Mouse (Mus musculus) urinary bladder, postnatal 25 days (tissue): ENCODE results near the gene Upk3b.

Experiments
- DNase-seq: peaks from one replicate; pipeline ENCODE4 v3.0.0; 2022; ENCODE audit warnings: low spot score

Gene Upk3b

DNA sequence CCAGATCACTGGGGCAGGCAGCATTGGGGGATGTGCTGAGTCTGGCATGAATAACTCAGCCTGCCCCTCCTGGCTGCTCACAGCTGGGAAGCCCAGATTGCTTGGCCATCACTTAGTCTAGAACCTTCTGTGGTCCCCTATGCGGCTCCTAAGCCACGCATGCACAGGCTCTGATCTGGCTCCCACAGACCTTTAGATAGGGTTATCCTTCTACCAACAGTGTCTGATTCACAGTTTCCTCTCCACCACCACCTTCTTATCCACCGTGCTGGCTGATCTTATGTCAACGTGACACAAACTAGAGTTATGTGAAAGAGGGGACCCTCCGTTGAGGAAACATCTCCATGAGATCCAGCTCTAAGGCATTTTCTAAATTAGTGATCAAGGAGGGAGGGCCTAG is 36.8 kb downstream of the Upk3b start:
- no peak for DNase-seq

DNA sequence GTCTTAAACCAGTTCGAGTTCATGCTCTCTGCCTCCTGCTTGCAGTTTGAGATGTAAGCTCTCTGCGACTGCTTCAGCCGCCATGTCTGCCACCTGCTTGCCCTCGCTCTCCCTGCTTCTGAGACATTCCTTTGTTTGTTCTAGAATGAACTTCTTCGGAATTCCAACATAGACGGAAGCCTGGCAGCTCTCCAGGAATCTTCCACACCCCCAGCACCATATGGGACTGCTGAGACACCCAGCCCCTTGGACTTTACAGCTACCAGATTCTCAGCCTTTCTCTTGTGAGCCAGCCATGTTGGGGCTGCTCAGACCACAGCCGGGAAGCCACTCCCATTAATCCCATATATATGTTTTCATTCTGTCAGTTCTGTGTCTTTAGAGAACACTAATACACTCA is 38.0 kb downstream of the Upk3b start:
- no peak for DNase-seq

DNA sequence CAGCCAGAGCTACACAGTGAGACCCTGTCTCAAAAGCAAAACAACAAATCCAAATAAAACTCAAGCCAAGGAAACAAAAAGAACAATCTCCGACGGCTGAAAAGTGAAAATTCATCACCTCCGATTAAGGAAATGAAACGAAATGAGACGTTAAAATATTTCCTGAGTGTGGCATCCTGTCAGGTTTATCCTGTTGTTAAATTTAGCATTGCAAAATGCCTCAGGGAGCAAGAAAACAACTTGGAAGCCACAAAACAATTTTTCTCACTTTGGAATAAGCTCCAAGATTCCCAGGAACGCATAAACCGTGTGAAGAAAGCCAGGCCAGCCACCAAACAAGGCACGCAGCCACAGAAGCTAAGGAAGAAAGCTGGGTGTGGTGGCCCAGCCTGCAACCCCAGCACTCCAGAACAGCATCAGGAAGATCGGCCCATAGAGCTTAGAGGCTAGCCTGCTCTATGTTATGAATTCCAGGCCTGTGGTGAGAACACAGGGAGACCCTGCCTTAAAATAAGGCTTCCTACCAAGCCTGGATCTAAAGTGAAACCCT is 38.8 kb downstream of the Upk3b start:
- DNase-seq: no peak

DNA sequence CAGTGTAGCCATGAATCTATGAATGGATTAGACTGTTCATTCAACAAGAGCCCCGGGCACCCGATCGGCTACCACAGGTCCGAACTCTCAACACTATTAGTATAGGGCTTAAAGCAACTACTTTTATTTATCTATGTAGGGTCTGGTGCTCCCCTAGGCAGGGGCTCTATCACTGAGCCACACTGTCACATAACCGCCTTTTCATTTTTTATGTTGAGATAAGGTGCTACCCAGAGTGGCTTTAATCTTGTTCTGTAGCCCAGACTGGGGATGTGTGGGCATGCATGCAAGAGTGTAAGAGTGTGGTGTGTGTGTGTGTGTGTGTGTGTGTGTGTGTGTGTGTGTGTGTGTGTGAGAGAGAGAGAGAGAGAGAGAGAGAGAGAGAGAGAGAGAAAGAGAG is 39.8 kb downstream of the Upk3b start:
- no peak for DNase-seq

DNA sequence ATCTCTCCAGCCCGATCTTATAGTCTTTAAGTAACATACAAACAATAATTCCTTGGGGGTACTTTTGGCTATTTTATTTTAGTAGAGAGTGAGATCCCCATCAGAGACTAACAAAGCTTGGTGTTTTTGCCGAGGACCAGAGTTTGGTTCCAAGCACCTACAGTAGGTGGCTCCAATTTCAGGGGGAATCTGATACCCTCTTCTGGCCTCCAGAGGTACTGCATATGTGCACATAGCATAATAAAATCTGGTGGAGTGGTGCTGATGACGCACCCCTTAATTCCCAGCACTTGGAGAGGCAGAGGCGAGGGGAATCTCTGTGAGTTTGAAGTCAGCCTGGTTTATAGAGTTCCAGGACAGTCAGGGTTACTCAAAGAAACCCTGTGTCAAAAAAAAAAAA is 44.0 kb downstream of the Upk3b start:
- no peak for DNase-seq

DNA sequence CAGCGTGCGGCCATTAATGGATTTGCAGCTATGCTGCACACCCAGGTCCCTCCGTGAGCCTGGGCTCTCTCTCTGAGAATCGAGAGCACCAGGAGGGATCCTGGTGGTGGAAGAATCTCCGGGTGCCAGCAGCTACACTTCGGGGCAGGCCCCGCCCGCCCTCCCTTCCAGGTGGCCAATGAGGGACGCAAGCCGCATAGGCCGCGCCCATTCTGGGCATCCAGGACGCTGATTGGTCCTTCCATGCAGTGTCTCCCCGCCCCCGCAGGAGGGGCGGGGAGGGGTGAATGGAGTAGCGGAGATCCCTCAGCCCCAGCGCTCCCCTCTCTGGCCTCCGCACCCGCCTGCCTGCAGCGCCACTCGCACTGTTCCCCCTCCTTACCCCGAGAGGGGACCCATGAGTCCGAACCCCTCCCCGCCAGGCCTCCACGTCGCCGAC is 45.4 kb downstream of the Upk3b start, which contains the start of gene Rasa4:
Rasa4 (plus strand) TSS at position 248 of the 439 bp plus-strand sequence.
- DNase-seq: peak; percentile 79

DNA sequence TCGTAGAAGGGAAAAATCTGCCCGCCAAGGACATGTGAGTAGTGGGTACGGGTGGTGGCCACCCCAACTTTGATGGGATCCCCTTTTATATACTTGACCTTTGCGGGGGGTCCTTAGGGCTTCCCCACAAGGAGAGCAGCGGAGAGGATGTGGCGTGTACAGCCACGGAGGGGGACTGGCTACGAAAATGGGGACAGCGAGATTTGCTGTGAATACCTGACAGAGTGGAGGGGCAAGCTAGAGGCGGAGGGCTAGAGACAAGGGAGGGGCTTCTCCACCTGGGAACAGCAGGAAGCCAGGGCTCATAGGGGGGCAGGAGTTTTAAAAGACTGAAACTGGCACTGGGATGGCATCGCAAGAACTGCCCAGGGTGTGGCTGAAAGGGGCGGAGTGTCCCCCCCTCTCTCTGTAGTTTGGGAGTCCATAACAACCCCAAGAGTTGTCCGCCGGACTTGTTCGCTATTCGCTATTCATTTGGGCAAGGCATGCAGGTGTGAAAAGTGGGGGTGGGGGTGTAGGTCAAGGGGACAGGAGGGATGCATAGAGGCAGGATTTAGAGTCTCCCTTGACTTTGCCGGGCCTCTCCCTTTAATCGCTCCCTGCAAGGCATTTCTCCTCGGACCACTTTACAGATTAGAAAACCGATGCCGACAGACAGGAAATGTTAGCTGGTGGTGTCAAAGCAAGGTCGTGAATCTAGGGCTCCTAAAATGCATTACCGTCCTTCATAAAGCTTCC is 46.0 kb downstream of the Upk3b start:
- no peak for DNase-seq

DNA sequence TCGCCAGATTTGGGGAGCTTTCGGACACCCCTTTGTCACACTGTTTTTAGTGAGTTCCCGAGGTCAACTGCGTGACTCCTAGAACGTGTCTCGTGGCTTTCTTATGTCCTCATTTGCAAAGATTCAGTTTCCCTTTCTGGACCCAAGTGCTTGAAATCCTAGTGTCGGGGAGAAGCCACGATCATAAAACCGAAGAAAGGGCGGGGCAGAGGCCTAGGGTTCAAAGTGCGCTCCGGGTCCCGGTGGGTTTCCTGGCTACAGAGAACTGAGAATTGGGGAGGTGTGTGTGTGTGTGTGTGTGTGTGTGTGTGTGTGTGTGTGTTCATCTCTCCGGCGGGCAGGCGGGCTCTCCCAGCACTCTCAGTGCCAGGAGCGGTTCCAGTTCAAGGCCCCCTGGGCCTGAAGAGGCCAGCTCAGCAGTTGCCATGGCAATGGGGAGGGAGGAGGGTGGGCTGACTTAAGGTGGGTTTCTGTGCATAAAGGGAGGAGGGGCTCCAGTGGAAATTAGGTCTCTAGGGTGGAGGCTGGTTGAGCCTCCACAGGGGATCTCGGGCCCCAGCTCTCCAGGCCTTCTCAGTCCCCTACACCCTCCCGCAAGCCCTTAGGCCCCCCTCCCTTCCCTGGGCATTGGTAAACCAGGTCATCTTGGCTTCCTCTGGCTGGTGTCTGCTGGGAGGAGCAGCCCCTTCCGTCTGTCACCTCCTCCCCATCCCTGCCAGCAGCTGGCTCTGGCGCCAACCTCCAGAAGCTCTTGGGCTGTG is 46.8 kb downstream of the Upk3b start:
- no peak for DNase-seq

DNA sequence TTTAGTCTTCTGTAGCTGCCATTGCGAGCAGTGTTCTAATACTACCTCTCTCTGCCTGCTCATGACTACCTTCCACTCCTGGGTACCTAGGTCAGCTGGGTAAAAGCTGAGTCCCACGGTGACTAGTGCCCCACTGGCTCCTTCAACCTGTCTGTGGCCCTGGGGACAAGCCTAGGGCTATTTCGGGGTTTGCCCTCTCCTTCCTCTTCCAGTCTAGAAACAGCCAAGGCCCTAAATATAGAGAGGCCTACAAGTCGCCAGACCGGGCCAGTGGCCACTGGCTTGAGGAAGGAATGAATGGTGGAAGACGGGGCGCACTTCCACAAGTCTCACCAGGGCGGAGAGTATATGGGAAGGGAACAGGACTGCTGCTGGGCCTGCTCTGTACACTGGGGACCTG is 48.0 kb downstream of the Upk3b start:
- no peak for DNase-seq

DNA sequence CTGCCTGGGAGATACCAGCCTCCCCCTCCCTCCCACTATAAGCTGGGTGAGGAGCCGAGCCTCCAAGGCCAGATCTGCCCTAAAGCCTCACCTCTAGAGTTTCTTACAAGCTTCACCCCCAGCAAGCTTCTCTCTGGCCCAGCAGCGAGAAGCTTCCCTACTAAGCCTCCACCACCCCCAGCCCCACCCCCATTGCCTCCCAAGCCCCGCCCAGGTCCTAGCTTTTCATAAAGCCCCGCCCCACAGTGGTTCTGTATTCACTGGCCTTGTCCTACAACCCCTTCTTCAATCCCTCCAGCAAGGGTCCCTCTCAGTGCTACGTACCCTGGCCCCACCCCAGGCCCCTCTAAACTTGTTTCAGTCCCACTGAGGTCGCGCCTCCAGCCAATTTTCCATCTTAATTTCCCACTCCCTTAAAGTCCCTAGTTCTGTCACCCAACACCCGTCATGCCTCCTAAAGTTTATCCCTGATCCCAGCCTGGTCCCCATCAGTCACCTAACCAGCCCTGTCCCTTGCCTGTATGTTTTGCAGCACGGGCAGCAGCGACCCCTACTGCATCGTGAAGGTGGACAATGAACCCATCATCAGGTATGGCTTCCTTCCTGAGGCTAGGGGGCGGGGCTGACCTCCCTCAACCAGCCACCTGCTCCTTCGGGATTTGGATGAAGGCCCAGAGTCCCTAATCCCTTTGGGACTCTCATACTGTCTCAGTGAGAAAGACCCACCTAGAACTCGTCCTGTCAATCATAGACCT is 50.7 kb downstream of the Upk3b start:
- DNase-seq: no peak

DNA sequence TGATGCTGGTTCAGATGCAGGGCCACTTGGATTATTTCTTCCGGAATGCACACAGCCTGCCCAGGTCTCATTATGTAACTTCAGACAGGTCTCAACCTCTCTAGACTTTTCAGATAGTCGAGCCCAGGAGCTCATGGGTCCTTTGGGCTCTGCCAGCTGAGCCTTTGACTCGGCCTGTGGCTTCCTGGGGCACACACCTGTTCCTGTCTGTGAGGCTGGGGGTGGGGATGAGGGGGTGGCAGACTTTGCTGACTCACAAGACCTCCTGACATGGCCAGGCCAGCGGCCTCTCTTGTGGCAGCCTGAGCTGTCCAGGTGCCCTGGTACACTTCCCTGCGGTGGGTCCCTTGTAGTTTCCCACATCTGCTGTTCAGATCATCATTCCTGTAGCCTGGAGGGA is 53.6 kb downstream of the Upk3b start:
- no peak for DNase-seq

DNA sequence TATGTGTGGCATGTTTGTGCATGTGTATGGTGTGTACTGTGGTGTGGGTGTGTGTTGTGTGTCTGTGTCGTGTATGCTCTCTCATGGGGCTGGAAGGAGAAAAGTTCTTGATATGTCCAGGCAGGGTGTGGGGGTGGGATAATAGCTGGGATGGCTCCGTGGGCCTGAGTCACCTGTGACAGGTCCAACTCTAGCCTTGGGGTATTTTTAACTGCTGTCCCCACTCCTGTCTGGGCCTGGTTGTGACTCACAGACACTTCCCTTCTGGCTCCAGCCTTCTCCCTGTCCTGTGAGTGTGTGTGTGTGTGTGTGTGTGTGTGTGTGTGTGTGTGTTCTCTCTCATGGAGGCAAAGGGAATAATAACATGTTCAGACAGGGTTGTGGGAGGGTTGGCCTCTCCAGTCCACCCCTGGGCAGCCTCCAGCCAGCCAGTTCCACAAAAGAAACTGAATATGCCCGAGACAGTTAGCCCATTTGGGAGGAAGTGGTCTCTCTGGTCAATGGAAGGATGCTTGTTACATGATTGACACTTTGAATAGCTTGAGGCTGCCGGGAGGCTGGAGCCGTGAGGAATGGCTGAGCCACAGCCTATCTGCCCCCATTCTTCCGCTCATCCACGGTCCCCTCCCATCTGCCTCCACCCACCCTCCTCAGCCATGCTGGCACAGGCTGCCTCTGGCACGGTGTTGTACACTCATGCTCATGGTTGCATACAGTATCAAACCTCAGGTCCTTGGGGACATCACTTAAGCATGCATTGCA is 56.1 kb downstream of the Upk3b start:
- DNase-seq: no peak

DNA sequence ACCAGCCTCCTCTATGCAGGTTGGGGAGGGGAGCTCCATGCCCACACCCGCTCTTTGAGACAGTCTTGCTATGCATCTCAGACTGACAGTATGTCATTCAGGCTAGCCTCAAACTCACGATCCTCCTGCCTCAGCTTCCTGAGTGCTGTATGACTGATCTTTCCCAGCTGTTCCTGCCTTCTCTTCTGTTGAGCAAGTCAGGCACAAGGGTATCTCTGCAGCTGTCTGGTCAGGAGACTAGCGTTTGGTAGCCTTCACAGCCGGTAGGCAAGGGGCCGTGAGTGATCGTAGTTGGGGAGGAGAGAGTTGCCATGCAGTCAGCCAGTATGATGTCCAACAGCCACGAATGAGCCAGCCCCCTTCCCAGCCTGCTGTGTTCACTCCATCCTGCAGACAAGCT is 56.8 kb downstream of the Upk3b start:
- no peak for DNase-seq
